Mouse (Mus musculus) adrenal gland, postnatal 36 days (tissue): ENCODE data around the gene Tube1. TPM values are rescaled to one million over a fixed set of nuclear protein-coding genes. Genes with fewer than 3 reads are reported as not detected.
"Not testable (repeated sequence)": the region's sequence is repeated elsewhere in the genome, so short reads cannot be mapped to it uniquely, and the experiment has no call there.

Experiments used
- DNase-seq, 2 experiments: peaks; one replicate each; pipeline ENCODE4 v3.0.0; 2021; ENCODE audit warnings: mixed read lengths in 1 of 2
- total RNA-seq, 2 experiments: library from RNA; stranded (reverse); gene quantifications; 2 replicates each; pipeline ENCODE4 v1.2.3; 2021

Tube1 gene
- total RNA-seq, 2 experiments from 2014 or later = 0.89 to 1.6 TPM

GRCm38 (mm10) chr10:39169642-39170041 is 35.9 kb downstream of the Tube1 start:
- DNase-seq = no peak

GRCm38 (mm10) chr10:39170181-39170580 is 36.4 kb downstream of the Tube1 start:
- DNase-seq = peak; percentile 81 to 83

DNA sequence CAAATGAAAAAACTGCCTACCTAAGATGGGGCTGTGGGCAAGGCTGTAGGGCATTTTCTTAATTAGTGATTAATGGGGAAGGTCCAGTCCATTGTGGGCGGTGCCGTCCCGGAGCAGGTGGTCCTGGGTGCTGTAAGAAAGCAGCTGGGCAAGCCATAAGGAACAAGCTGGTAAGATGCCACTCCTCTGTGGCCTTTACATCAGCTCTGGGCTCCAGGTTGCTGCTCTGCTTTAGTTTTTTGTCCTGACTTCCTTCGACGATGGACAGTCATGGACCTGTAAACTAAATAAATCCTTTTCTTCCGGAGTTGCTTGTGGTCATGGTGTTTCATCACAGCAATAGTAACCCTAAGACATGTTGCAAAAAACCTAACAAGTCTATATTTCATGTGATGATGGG is 36.9 kb downstream of the Tube1 start:
- no peak for DNase-seq

DNA sequence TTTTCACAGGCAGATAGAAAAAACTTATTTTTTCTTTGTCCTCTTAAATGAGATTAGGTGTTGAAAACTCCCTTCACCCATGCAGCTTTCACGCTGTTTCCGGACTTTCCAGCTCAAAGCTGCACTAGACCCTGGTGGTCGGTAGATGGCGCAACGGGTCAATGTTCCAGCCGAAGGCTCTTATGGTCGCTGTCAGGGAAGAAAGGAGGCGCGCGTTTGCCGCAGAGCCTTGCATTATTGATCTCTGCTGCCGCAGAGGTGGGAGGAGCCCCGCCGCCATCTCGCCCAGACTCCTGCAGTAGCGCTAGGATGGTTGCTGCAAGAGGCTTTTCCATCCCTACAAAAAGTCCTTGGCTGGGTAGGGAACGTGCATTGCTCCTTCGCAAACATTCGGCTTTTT is 37.4 kb downstream of the Tube1 start:
- peak; percentile 93 for DNase-seq

- DNase-seq = peak; percentile 92
Measured at GRCm38 (mm10) chr10:39171603-39172539, 38.1 kb downstream of the Tube1 start.

DNA sequence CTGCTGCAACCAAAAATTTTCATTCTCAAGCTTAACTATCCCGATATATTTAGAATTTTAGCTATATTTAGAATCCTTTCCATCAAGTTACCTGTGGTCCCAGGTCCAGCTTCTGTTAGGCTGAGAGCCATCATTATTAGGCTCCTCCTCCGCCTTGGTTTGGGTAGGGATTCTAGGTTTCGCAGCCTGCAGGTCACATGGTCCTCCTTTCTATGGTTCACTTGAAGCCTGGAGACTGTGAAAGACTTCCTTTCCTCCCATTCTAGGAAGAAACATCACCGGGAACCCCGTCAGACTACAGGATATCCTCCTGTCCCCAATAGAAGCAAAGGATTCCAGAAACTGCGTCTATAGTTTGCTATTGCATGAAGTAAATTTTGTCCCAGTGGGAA is 38.8 kb downstream of the Tube1 start:
- DNase-seq = no peak

DNA sequence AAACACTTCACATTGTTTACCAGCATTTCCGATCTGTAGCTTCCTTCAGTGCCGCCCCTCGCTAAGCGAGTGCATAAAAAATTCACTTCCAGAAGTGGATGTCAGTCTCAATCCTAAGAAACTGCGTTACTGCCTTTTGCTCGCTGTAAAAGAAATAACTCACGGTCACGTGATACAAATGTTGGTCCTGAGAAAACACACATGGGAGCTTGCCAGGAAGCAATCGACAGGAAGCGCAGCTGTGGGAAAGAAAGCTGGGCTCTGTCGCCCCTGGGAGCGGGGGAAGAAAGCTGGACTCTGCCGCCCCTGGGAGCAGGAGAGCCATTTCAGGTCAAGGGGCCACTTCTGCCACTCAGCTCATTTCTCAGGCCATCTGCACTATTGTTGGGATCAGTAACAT is 39.3 kb downstream of the Tube1 start:
- DNase-seq = peak; percentile 20 to 29

- no peak for DNase-seq
Measured at GRCm38 (mm10) chr10:39176981-39177380, 43.2 kb downstream of the Tube1 start.

- no peak for DNase-seq
Measured at GRCm38 (mm10) chr10:39184864-39185544, 51.2 kb downstream of the Tube1 start.

DNA sequence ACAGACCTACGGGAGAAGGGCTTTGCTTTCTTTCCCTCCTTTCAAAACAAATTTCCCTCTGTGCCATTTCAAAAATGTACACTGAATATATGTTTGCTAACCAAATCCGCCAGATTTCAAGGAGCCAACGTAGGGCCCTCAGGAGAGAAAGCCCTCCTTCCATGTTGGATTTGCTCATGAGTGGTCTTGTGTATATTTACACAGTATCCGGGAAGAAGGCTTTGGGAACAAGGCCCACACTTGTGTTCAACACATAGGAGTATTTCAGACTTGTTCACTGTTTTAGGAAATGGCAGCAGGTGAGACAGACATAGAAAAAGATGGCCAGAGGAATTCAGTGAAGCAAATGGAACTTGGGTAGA is 51.8 kb downstream of the Tube1 start:
- DNase-seq = no peak

GRCm38 (mm10) chr10:39192673-39193072 is 58.9 kb downstream of the Tube1 start:
- DNase-seq = no peak

- DNase-seq = not testable (repeated sequence)
Measured at GRCm38 (mm10) chr10:39198216-39198615, 64.4 kb downstream of the Tube1 start.

Other genes with a start within 250 kb of the Tube1 start
- gene Lama4, start 168.5 kb upstream of the Tube1 start, total RNA-seq = 10 to 100 TPM; 56.7 to 86.6 TPM
- 1 to 10 TPM; 3.0 to 3.5 TPM for gene Fam229b, start 62 bp upstream of the Tube1 start, total RNA-seq
- under 1 TPM; 0.26 to 0.70 TPM for gene Ccn6, start 29.8 kb downstream of the Tube1 start, total RNA-seq
- gene Fyn, start 234.9 kb downstream of the Tube1 start, total RNA-seq = 10 to 100 TPM; 44.8 to 69.9 TPM